Mouse (Mus musculus) kidney, adult 2 months (tissue): ENCODE measurements at regions not wholly inside any gene's neighbourhood (a gene's known extent, or its start where the extent isn't known, plus 50 kb on each side); places are given as distances from the start of the nearest gene placed in this dataset.

Experiments used
- DNase-seq: peaks from one replicate; pipeline ENCODE4 v3.0.0; 2021
- H3K27ac ChIP-seq: fragments of 200-500 bp; 2 replicates; pipeline ENCODE4 v1.5.1; 2012; ENCODE audit warnings: low read depth, low read length, control low read depth, inconsistent platforms; ENCODE audit not compliant: insufficient read depth
- H3K27me3 ChIP-seq: fragments of 200-500 bp; replicated peaks from 2 replicates; pipeline ENCODE4 v1.6.1; 2012; ENCODE audit warnings: mild to moderate bottlenecking, moderate library complexity, low read length, inconsistent platforms; ENCODE audit not compliant: control insufficient read depth, insufficient read depth
- H3K36me3 ChIP-seq: fragments of 200-500 bp; 2 replicates; pipeline ENCODE4 v1.6.1; 2012; ENCODE audit warnings: mild to moderate bottlenecking, moderate library complexity, low read length, inconsistent platforms; ENCODE audit not compliant: control insufficient read depth, insufficient read depth
- H3K4me1 ChIP-seq: fragments of 200-500 bp; 2 replicates; pipeline ENCODE4 v1.6.1; 2011; ENCODE audit warnings: low read length; ENCODE audit not compliant: control insufficient read depth, insufficient read depth
- H3K4me3 ChIP-seq: fragments of 200-500 bp; 2 replicates; pipeline ENCODE4 v1.5.1; 2011; ENCODE audit warnings: mild to moderate bottlenecking, low read depth, low read length, control low read depth; ENCODE audit not compliant: insufficient read depth
- CTCF ChIP-seq: fragments of 200-500 bp; conservative IDR thresholded peaks from 2 replicates; pipeline ENCODE4 v1.5.1; 2011; ENCODE audit warnings: low read depth, mild to moderate bottlenecking, control low read depth, low read length, moderate library complexity, mixed read lengths; ENCODE audit not compliant: insufficient read depth, insufficient read length
- POLR2A ChIP-seq: fragments of 200-500 bp; IDR thresholded peaks from one replicate; pipeline ENCODE4 v1.6.1; 2011; ENCODE audit warnings: low read depth, low read length, control low read depth
- WGBS: fragments of 180-500 bp; shearing (Covaris S2); methylation state at CpG from one replicate; pipeline ENCODE4 v1.1.7; 2018; 5-methylcytosine and 5-hydroxymethylcytosine counted together

DNA sequence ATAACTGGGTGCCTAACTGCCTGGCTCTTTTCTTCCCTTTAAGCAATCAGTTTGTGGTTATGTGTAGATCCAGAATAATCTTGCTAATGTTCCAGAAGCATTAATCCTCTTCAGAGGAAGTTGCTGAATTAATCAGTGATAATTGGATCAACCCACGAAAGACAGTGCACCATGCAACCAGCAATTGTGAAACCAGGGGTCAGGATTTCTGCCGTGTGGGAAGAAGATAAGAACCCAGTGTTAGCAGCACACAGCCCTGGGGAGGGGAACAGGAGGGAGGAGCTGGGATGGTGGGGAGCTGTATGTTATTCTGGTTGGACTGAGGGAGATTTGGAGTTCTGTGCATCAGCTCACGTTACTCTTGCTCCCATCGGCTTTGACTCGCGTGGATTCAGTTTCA, 75.5 kb upstream of the Gm5148 start:
- no peak for DNase-seq
- H3K4me1 ChIP-seq, result no peaks in the 10 kb centered on the region
- no peak for TF ChIP-seq CTCF
- no peak for TF ChIP-seq POLR2A
- H3K36me3 ChIP-seq, result no peaks in the 10 kb centered on the region
- no peaks in the 10 kb centered on the region for H3K27me3 ChIP-seq
- no peak overlapping the region for H3K4me3 ChIP-seq
- 66% methylated on average over 6 of the region's 6 CpGs for WGBS
- H3K27ac ChIP-seq, result no peak overlapping the region

DNA sequence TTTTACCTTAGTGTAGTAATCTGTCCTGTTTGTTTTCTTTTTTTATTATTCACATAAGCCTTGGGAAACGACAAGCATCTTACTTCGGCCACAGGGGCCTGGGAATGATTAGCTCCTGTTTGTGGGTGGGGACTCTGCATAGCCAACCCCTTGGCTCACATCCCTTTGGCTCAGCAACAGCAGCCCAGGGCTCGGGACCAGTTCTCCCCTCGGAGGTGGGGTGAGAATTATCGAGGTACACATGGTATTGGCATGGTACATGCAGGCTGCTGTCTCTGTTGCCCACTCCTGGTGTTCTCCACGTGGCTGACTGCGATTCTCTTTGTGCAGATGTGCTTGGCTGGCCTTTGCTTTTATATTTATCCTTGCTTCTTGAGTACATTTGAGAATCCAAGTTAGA, 65.4 kb upstream of the Gm5148 start:
- Histone ChIP-seq H3K36me3 (no peaks in the 10 kb centered on the region), H3K27me3 (no peaks in the 10 kb centered on the region), H3K4me1 (no peaks in the 10 kb centered on the region), H3K27ac (no peak overlapping the region), H3K4me3 (no peak overlapping the region)
- no peak for DNase-seq
- 57% methylated on average over 7 of the region's 7 CpGs for WGBS
- TF ChIP-seq CTCF, result no peak
- no peak for TF ChIP-seq POLR2A

DNA sequence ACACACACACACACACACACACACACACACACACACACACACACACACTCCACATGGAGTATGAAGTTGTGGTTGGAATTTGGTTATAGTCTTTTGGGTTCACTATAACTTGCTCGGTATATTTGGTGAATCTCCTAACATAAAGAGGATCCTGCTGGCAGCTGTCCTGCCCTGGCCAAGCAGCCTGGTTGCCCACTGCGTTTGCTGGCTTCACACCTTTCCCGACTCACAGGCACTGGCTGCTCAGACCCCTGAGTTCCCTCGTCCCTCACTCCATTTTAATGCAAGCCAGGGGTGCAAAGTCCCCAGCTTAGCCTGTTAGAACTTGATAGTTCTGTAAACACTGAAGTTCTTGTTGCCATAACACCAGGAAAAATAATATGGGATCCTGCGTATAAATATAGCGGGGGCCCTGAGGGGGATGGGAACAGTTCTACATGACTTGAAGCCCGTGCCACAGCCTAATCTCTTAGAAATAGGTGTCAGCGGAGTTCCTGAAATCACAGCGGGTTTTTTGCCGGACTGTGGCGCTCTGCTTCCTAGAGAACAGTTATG, 64.9 kb upstream of the Gm5148 start:
- WGBS, result 81% methylated on average over 11 of the region's 11 CpGs
- H3K27ac ChIP-seq, result no peak overlapping the region
- H3K4me3 ChIP-seq, result no peak overlapping the region
- no peak for TF ChIP-seq POLR2A
- TF ChIP-seq CTCF, result no peak
- no peaks in the 10 kb centered on the region for H3K27me3 ChIP-seq
- no peaks in the 10 kb centered on the region for H3K4me1 ChIP-seq
- H3K36me3 ChIP-seq, result no peaks in the 10 kb centered on the region
- no peak for DNase-seq

DNA sequence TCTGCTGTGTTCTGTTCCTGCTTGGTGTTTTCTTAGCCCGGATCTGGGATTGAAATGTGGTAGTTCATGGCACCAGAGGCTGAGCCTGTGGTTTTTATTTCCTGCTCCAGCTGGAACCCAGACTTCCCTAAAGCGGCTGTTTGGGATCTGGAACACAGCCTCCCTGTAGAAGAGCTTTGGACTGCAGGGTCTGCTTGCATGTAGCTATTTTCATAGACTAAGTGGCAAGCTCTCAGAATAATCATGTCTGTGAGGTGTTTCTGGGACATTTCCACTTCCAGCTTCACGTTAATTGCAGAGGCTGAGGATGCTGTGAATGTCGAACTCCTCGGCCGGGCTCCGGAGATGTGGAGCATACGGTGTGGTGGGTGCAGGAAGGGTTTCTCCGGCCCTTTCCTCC, 64.1 kb upstream of the Gm5148 start:
- Histone ChIP-seq H3K27me3 (no peaks in the 10 kb centered on the region), H3K4me3 (no peak overlapping the region), H3K27ac (peak overlapping the region; percentile 68), H3K36me3 (no peaks in the 10 kb centered on the region), H3K4me1 (no peaks in the 10 kb centered on the region)
- TF ChIP-seq POLR2A (no peak), CTCF (no peak)
- 61% methylated on average over 9 of the region's 9 CpGs for WGBS
- peak; percentile 35 for DNase-seq

- 88% methylated on average over 3 of the region's 3 CpGs for WGBS
- no peak for TF ChIP-seq POLR2A
- TF ChIP-seq CTCF, result no peak
- Histone ChIP-seq H3K27ac (no peak overlapping the region), H3K36me3 (no peaks in the 10 kb centered on the region), H3K4me3 (no peak overlapping the region), H3K4me1 (no peaks in the 10 kb centered on the region), H3K27me3 (no peaks in the 10 kb centered on the region)
- DNase-seq, result no peak
These were observed 62.5 kb upstream of the Gm5148 start for GRCm38 (mm10) chr3:37786792-37787191.

DNA sequence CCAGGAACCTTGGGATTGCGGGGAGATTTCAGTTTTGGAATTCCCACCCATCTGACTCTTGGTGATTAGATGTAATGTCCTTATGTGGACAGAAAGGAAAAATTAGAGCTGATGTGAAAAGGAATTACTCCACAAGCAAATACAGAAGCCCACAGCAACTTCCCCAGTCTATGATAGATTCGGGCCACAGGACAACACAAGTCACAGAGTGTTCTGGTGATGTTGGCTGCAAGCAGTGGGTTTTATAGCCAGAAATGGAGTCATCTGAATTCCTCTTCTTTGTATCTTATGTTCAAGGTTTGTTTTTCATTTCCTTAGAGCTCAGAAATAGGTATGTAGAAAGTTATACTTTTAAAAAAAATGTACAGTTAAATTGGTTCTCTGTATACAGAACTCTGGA, 56.8 kb upstream of the Gm5148 start:
- no peaks in the 10 kb centered on the region for H3K4me1 ChIP-seq
- H3K27me3 ChIP-seq, result no peaks in the 10 kb centered on the region
- no peak overlapping the region for H3K4me3 ChIP-seq
- H3K27ac ChIP-seq, result no peak overlapping the region
- no peaks in the 10 kb centered on the region for H3K36me3 ChIP-seq
- WGBS, result 88% methylated on average over 2 of the region's 2 CpGs
- DNase-seq, result no peak
- TF ChIP-seq CTCF, result no peak
- TF ChIP-seq POLR2A, result no peak

DNA sequence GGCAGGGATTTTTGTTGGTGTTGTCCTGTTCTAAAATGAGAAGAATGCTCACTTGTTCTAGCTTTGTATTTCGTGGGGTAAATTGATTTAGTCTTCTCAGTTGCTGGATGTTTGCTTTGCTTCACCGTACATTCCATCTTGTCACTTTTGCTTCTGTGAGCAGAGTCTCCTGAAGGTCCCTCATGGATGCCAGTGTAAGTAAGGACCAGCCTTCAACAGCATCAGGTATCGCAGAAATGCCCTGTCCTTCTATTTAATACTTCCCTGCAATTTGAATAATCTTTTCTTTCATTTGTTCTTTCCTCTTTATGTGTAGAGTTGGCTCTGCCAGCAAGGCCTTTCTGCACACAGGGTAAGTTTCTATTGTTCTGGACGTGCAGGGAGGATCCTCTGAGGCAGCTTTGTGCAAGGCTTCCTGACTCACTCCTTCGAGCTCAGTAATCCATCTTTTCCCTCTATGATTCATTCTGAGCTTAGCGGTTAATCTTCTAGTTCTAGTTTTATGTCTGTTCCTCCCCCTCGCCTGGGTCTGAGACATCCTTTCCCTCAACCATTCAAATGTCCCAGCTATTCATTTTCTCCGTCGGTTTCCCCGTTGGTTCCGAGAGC, 55.7 kb upstream of the Gm5148 start:
- Histone ChIP-seq H3K4me3 (no peak overlapping the region), H3K27ac (no peak overlapping the region), H3K36me3 (no peaks in the 10 kb centered on the region), H3K27me3 (no peaks in the 10 kb centered on the region), H3K4me1 (no peaks in the 10 kb centered on the region)
- 66% methylated on average over 11 of the region's 11 CpGs for WGBS
- DNase-seq, result no peak
- TF ChIP-seq CTCF (no peak), POLR2A (no peak)
